In the genomic region with DNA sequence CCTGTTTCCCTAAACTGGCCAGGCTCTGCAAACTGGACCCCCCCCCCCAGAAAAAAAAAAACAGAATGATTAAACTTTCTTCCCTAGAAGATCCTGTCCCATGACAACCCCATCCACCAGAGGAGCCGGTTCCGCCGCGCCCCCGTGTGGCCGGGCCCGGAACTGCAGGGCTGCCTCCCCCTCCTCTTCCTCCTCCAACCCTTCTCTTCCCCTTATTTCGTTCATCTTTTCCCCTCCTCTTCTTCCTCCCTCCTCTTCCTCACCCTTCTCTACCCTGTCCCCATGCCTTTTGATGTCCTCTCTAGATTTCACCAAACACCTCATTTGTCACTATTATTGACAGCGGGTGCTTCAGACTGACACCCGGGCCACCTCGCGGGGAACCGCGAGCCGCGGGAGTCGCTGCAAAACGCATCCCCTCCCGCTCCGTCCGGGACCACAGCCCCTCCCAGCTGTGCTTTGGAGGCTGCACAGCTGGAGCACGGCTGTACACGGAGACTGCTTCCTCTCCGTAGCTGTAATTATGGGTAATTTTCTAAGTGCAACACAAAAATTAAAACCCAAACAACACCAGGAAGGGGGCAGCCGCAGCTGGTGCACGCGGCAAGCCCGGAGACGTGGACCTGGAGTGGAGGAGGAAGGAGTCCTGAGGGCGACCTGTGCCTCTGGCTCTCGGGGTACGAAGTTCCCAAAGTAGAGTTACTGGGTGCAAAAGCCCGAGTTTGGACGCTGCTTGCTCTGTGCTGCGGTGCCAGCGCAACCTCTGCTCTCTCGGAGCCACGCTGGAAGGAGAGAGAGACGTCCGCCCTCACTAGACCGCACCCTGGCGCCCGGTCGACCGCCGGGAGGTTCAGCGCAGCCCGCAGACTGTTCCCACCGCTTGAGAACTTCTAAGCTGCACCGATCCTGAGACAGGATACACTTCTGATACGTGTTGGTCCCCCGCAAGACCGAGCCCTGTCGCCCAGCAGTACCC, we compare ENCODE assay signal across 8 mouse cellular contexts. TPM values are rescaled to one million over a fixed set of nuclear protein-coding genes. Genes with fewer than 3 reads are reported as not detected.
DNase-seq lines count a peak whose midpoint lies in the region; ATAC-seq and TF ChIP-seq lines count a peak whose summit lies in the region.

No protein-coding gene starts in this region.

- ATAC-seq in forebrain, embryonic 15.5 days (replicated peaks), result peak; percentile 11; the same call in 1 of the 2 replicates
- no peak for ATAC-seq in monocyte, adult 5-6 weeks (replicated peaks; ENCODE audit: insufficient number of reproducible peaks, low FRiP score, low TSS enrichment, poor library complexity, severe bottlenecking)

- peak overlapping the region; percentile 63 for H3K4me2 ChIP-seq in forebrain, embryonic 15.5 days (replicated peaks)

- WGBS in cerebellum, adult 2 months, result under 1% methylated on average over 54 of the region's 54 CpGs
- under 1% methylated on average over 54 of the region's 54 CpGs for WGBS in forebrain, embryonic 15.5 days
- WGBS in hindbrain, embryonic 10.5 days, result under 1% methylated on average over 54 of the region's 54 CpGs
- 1% methylated on average over 39 of the region's 54 CpGs for WGBS in macrophage (ENCODE audit: missing documents)

- no peak for TF ChIP-seq POLR2A in cerebellum, adult 2 months (IDR thresholded peaks at IDR 0.05; ENCODE audit: borderline replicate concordance, insufficient read depth, low read length)

- peak overlapping the region; percentile 22 for H3K4me3 ChIP-seq in cerebellum, adult 2 months (replicated peaks; ENCODE audit: insufficient read depth, low read depth, low read length)
- H3K4me3 ChIP-seq in forebrain, embryonic 15.5 days, result peak overlapping the region; percentile 32
- peak overlapping the region; percentile 80 for H3K4me3 ChIP-seq in hindbrain, embryonic 10.5 days
- H3K4me3 ChIP-seq in macrophage (ENCODE audit: inconsistent target), result peak overlapping the region; percentile 53

- H3K36me3 ChIP-seq in forebrain, embryonic 15.5 days, result no peaks in the 10 kb centered on the region
- H3K36me3 ChIP-seq in hindbrain, embryonic 10.5 days, result no peaks in the 10 kb centered on the region
- no peaks in the 10 kb centered on the region for H3K36me3 ChIP-seq in macrophage (ENCODE audit: inconsistent target)

- H3K79me2 ChIP-seq in macrophage (ENCODE audit: inconsistent target), result peaks cover 34% of the 10 kb centered on the region

- peak; percentile 91 for DNase-seq in NIH3T3 (ENCODE audit: low read depth)
- peak; percentile 60 to 82 for DNase-seq in cerebellum, adult 2 months
- peak; percentile 90 for DNase-seq in hindbrain, embryonic 10.5 days (ENCODE audit: low spot score)
- DNase-seq in layer of hippocampus, postnatal 25 days (ENCODE audit: extremely low spot score in 1 of 2, low spot score in 1 of 2), result peak; percentile 87 to 91
- peak; percentile 82 for DNase-seq in spleen, adult 12 weeks (ENCODE audit: low spot score)

- peak; percentile 93 for TF ChIP-seq CTCF in cerebellum, adult 2 months (IDR thresholded peaks at IDR 0.05; ENCODE audit: borderline replicate concordance, insufficient read depth, low read depth, low read length)

- no peaks in the 10 kb centered on the region for H3K9me3 ChIP-seq in forebrain, embryonic 15.5 days
- no peaks in the 10 kb centered on the region for H3K9me3 ChIP-seq in hindbrain, embryonic 10.5 days

- no peak overlapping the region for H3K27ac ChIP-seq in cerebellum, adult 2 months (ENCODE audit: insufficient read depth, low read length)
- peak overlapping the region; percentile 57 for H3K27ac ChIP-seq in forebrain, embryonic 15.5 days (replicated peaks)
- H3K27ac ChIP-seq in hindbrain, embryonic 10.5 days, result peak overlapping the region; percentile 94
- peak overlapping the region; percentile 100 for H3K27ac ChIP-seq in macrophage

- H3K9ac ChIP-seq in forebrain, embryonic 15.5 days (replicated peaks), result peak overlapping the region; percentile 32

- H3K27me3 ChIP-seq in cerebellum, adult 2 months (ENCODE audit: control insufficient read depth, insufficient read depth, low read length), result no peaks in the 10 kb centered on the region
- H3K27me3 ChIP-seq in forebrain, embryonic 15.5 days, result peaks cover 4% of the 10 kb centered on the region; the same call in 1 of the 2 replicates
- H3K27me3 ChIP-seq in hindbrain, embryonic 10.5 days (ENCODE audit: insufficient read depth, poor library complexity, severe bottlenecking), result peaks cover 31% of the 10 kb centered on the region

- H3K4me1 ChIP-seq in cerebellum, adult 2 months (ENCODE audit: control insufficient read depth, insufficient read depth, low read length), result peaks cover 13% of the 10 kb centered on the region
- peaks cover 53% of the 10 kb centered on the region for H3K4me1 ChIP-seq in forebrain, embryonic 15.5 days
- peaks cover 67% of the 10 kb centered on the region for H3K4me1 ChIP-seq in hindbrain, embryonic 10.5 days (replicated peaks)

RNA-seq across cellular contexts. Expression of gene Ssbp4, which starts 2.4 kb away (rescaled TPM):
- polyA plus RNA-seq in cerebellum, adult 2 months (2012; rRNA removed), result 172 and 181 TPM in 2 replicates
- 114 TPM in 2 replicates for polyA plus RNA-seq in forebrain, embryonic 15.5 days (2015; fragmentation: Nextera tagmentation; extraction: Ambion mirVana)
- polyA plus RNA-seq in hindbrain, embryonic 10.5 days (2016; fragmentation: Nextera tagmentation; extraction: Ambion mirVana), result 84.4 and 117 TPM in 2 replicates
- total RNA-seq in layer of hippocampus, postnatal 25 days (2021), result 100 to 1,000 TPM; 285 to 304 TPM
- total RNA-seq in macrophage (2018; cell fraction: chromatin; rRNA removed), result 100 to 1,000 TPM in 19 of 26 experiments, 10 to 100 TPM in 7; 38.7 to 250 (median 142) TPM
- 100 to 1,000 TPM in 25 of 26 experiments, 10 to 100 TPM in 1; 92.7 to 165 (median 127) TPM for total RNA-seq in macrophage (2018; cell fraction: cytosol; rRNA removed)
- total RNA-seq in macrophage (2018; cell fraction: nucleus; rRNA removed), result 100 to 1,000 TPM in 8 of 26 experiments, 10 to 100 TPM in 18; 37.5 to 190 (median 88.4) TPM
- polyA plus RNA-seq in macrophage (2018), result 71.4 to 137 TPM (median 122 TPM) in 3 replicates
- 83.1 to 151 TPM (median 94.1 TPM) in 3 replicates for total RNA-seq in monocyte, adult 5-6 weeks (2017)

RNA-seq across cellular contexts. Expression of gene Lrrc25, which starts 4.9 kb away (rescaled TPM):
- polyA plus RNA-seq in cerebellum, adult 2 months (2012; rRNA removed), result 0.30 and 0.33 TPM in 2 replicates
- polyA plus RNA-seq in forebrain, embryonic 15.5 days (2015; fragmentation: Nextera tagmentation; extraction: Ambion mirVana), result 0.74 and 1.3 TPM in 2 replicates
- polyA plus RNA-seq in hindbrain, embryonic 10.5 days (2016; fragmentation: Nextera tagmentation; extraction: Ambion mirVana), result 1.1 and 1.6 TPM in 2 replicates
- total RNA-seq in layer of hippocampus, postnatal 25 days (2021), result 1 to 10 TPM in 1 of 2 experiments, under 1 TPM in 1; 0.63 to 1.0 TPM
- 100 to 1,000 TPM in 7 of 26 experiments, 10 to 100 TPM in 19; 21.1 to 149 (median 77.4) TPM for total RNA-seq in macrophage (2018; cell fraction: chromatin; rRNA removed)
- total RNA-seq in macrophage (2018; cell fraction: cytosol; rRNA removed), result 100 to 1,000 TPM in 25 of 26 experiments, 10 to 100 TPM in 1; 89.3 to 365 (median 193) TPM
- 100 to 1,000 TPM in 23 of 26 experiments, 10 to 100 TPM in 3; 63.8 to 384 (median 181) TPM for total RNA-seq in macrophage (2018; cell fraction: nucleus; rRNA removed)
- 104 to 230 TPM (median 156 TPM) in 3 replicates for polyA plus RNA-seq in macrophage (2018)
- total RNA-seq in monocyte, adult 5-6 weeks (2017), result 28.5 to 42.6 TPM (median 42.2 TPM) in 3 replicates

RNA-seq across cellular contexts. Expression of gene Isyna1, which starts 16.9 kb away (rescaled TPM):
- polyA plus RNA-seq in cerebellum, adult 2 months (2012; rRNA removed), result 55.3 and 61.4 TPM in 2 replicates
- polyA plus RNA-seq in forebrain, embryonic 15.5 days (2015; fragmentation: Nextera tagmentation; extraction: Ambion mirVana), result 116 TPM in 2 replicates
- polyA plus RNA-seq in hindbrain, embryonic 10.5 days (2016; fragmentation: Nextera tagmentation; extraction: Ambion mirVana), result 158 and 159 TPM in 2 replicates
- 10 to 100 TPM; 41.5 to 47.0 TPM for total RNA-seq in layer of hippocampus, postnatal 25 days (2021)
- 10 to 100 TPM; 19.3 to 81.9 (median 38.6) TPM for total RNA-seq in macrophage (2018; cell fraction: chromatin; rRNA removed)
- total RNA-seq in macrophage (2018; cell fraction: cytosol; rRNA removed), result 10 to 100 TPM; 19.1 to 42.3 (median 27.0) TPM
- total RNA-seq in macrophage (2018; cell fraction: nucleus; rRNA removed), result 10 to 100 TPM; 14.3 to 82.7 (median 33.5) TPM
- 26.5 to 53.2 TPM (median 51.1 TPM) in 3 replicates for polyA plus RNA-seq in macrophage (2018)
- 9.3 to 16.3 TPM (median 15.3 TPM) in 3 replicates for total RNA-seq in monocyte, adult 5-6 weeks (2017)

RNA-seq across cellular contexts. Expression of gene Gdf15, which starts 21.2 kb away (rescaled TPM):
- polyA plus RNA-seq in cerebellum, adult 2 months (2012; rRNA removed), result 0.28 and 0.51 TPM in 2 replicates
- not detected in 2 replicates for polyA plus RNA-seq in forebrain, embryonic 15.5 days (2015; fragmentation: Nextera tagmentation; extraction: Ambion mirVana)
- not detected in 2 replicates for polyA plus RNA-seq in hindbrain, embryonic 10.5 days (2016; fragmentation: Nextera tagmentation; extraction: Ambion mirVana)
- under 1 TPM in 1 of 2 experiments, not detected in 1; 0.26 TPM for total RNA-seq in layer of hippocampus, postnatal 25 days (2021)
- 100 to 1,000 TPM in 12 of 26 experiments, 10 to 100 TPM in 13, 1 to 10 TPM in 1; 7.8 to 467 (median 92.6) TPM for total RNA-seq in macrophage (2018; cell fraction: chromatin; rRNA removed)
- total RNA-seq in macrophage (2018; cell fraction: cytosol; rRNA removed), result 1,000 to 10,000 TPM in 6 of 26 experiments, 100 to 1,000 TPM in 15, 10 to 100 TPM in 5; 69.9 to 1,947 (median 332) TPM
- total RNA-seq in macrophage (2018; cell fraction: nucleus; rRNA removed), result 1,000 to 10,000 TPM in 7 of 26 experiments, 100 to 1,000 TPM in 16, 10 to 100 TPM in 3; 89.0 to 1,533 (median 505) TPM
- polyA plus RNA-seq in macrophage (2018), result 24.3 to 124 TPM (median 74.3 TPM) in 3 replicates
- 0.19 to 3.8 TPM in 2 of 3 replicates, not detected in the other for total RNA-seq in monocyte, adult 5-6 weeks (2017)

RNA-seq across cellular contexts. Expression of gene Pgpep1, which starts 49.1 kb away (rescaled TPM):
- polyA plus RNA-seq in cerebellum, adult 2 months (2012; rRNA removed), result 28.3 and 32.5 TPM in 2 replicates
- polyA plus RNA-seq in forebrain, embryonic 15.5 days (2015; fragmentation: Nextera tagmentation; extraction: Ambion mirVana), result 63.6 and 70.2 TPM in 2 replicates
- polyA plus RNA-seq in hindbrain, embryonic 10.5 days (2016; fragmentation: Nextera tagmentation; extraction: Ambion mirVana), result 87.4 and 141 TPM in 2 replicates
- 10 to 100 TPM; 21.1 to 25.1 TPM for total RNA-seq in layer of hippocampus, postnatal 25 days (2021)
- 10 to 100 TPM in 25 of 26 experiments, 1 to 10 TPM in 1; 8.5 to 30.1 (median 21.1) TPM for total RNA-seq in macrophage (2018; cell fraction: chromatin; rRNA removed)
- 10 to 100 TPM; 19.1 to 38.4 (median 30.7) TPM for total RNA-seq in macrophage (2018; cell fraction: cytosol; rRNA removed)
- 10 to 100 TPM; 12.7 to 46.1 (median 25.0) TPM for total RNA-seq in macrophage (2018; cell fraction: nucleus; rRNA removed)
- polyA plus RNA-seq in macrophage (2018), result 19.1 to 57.8 TPM (median 24.3 TPM) in 3 replicates
- 2.3 to 4.9 TPM (median 3.3 TPM) in 3 replicates for total RNA-seq in monocyte, adult 5-6 weeks (2017)

Comparison
In these comparisons a context has a peak if more than half of its experiments do, and no peak if none do; other contexts are left out.
1. H3K4me3 ChIP-seq: peak in every context shown above with its lines; median percentile 80 in hindbrain, embryonic 10.5 days; 53 in macrophage; 32 in forebrain, embryonic 15.5 days; 22 in cerebellum, adult 2 months.
2. RNA of gene Lrrc25, which starts 4.9 kb away (polyA plus RNA-seq): 104 to 230 TPM in macrophage; 1.1 to 1.6 TPM in hindbrain, embryonic 10.5 days, 0.74 to 1.3 TPM in forebrain, embryonic 15.5 days and 0.30 to 0.33 TPM in cerebellum, adult 2 months; every median in the first group is over 10 times any median in the second.
3. Peak in every context shown above with its lines, with median percentiles within 50 percentile points of each other: DNase-seq.